Mouse (Mus musculus) neural tube, embryonic 11.5 days (tissue): ENCODE data around the gene Fbrsl1. TPM values are rescaled to one million over a fixed set of nuclear protein-coding genes. Genes with fewer than 3 reads are reported as not detected.

Experiments used
- ATAC-seq: fragments of 200-750 bp; cut with Nextera tagmentation; 2 replicates; pipeline ENCODE4 v1.8.0; 2017; ENCODE audit warnings: moderate number of reproducible peaks, mild to moderate bottlenecking, moderate TSS enrichment, moderate library complexity; ENCODE audit not compliant: insufficient read depth, low FRiP score, low TSS enrichment
- DNase-seq: peaks from one replicate; pipeline ENCODE4 v3.0.0-alpha.2; 2015; ENCODE audit warnings: low spot score
- H3K27ac ChIP-seq: fragments of 300-500 bp; sonication (generic); 2 replicates; pipeline ENCODE4 v1.5.1; 2014; ENCODE audit warnings: low read depth, mild to moderate bottlenecking, low read length
- H3K27me3 ChIP-seq: fragments of 300-500 bp; sonication (generic); 2 replicates; pipeline ENCODE4 v1.6.1; 2014; ENCODE audit warnings: mild to moderate bottlenecking, low read length, mixed read lengths; ENCODE audit not compliant: control insufficient read depth, insufficient read depth
- H3K36me3 ChIP-seq: fragments of 300-500 bp; sonication (generic); 2 replicates; pipeline ENCODE4 v1.6.1; 2014; ENCODE audit warnings: mild to moderate bottlenecking, low read length, moderate library complexity, mixed read lengths; ENCODE audit not compliant: control insufficient read depth, insufficient read depth
- H3K4me1 ChIP-seq: fragments of 300-500 bp; sonication (generic); 2 replicates; pipeline ENCODE4 v1.6.1; 2014; ENCODE audit warnings: low read length, mixed read lengths; ENCODE audit not compliant: control insufficient read depth, insufficient read depth
- H3K4me2 ChIP-seq: fragments of 300-500 bp; sonication (generic); 2 replicates; pipeline ENCODE4 v1.6.1; 2014; ENCODE audit warnings: low read depth, mild to moderate bottlenecking, moderate library complexity
- H3K4me3 ChIP-seq: fragments of 300-500 bp; sonication (generic); 2 replicates; pipeline ENCODE4 v1.5.1; 2014; ENCODE audit warnings: low read depth, low read length
- H3K9ac ChIP-seq: fragments of 300-500 bp; sonication (generic); 2 replicates; pipeline ENCODE4 v1.6.1; 2014; ENCODE audit warnings: mild to moderate bottlenecking, low read length
- H3K9me3 ChIP-seq: fragments of 300-500 bp; sonication (generic); 2 replicates; pipeline ENCODE4 v1.6.1; 2016; ENCODE audit warnings: low read length; ENCODE audit not compliant: control insufficient read depth
- WGBS: fragments of 180-500 bp; shearing (Covaris S2); extraction: QIAGEN DNeasy Blood & Tissue Kit; methylation state at CpG from one replicate; pipeline ENCODE4 v1.1.7; 2014; 5-methylcytosine and 5-hydroxymethylcytosine counted together
- polyA plus RNA-seq: library from polyadenylated mRNA; unstranded; fragments of >200 nt; fragmentation: Nextera tagmentation; extraction: Ambion mirVana; gene quantifications from 2 replicates; pipeline ENCODE4 v1.2.1, GENCODE M21; 2014

The Fbrsl1 gene
- polyA plus RNA-seq, 1 experiment from 2014 or later: 25.4 TPM

DNA sequence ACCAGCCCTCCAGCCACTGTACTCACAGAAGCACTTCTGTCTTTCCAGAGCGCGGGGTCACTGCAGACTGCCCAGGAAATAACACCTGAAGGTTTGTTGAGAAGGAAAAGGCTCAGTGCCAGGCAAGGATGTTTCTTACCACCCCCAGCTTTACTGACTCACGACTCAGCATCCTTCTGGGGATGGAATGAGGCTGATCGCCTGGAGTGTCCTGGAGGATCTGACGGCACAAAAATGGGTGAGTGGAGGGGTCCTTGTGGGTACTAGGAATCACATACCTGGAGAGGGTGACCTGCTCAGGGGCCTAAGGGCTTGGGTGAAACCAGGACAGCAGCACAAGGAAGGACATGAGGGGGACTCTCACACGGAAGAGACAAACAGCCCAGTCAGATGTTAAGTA, 19.4 kb upstream of the Fbrsl1 start:
- no peaks in the 10 kb centered on the region for H3K36me3 ChIP-seq
- H3K4me3 ChIP-seq: no peak overlapping the region
- no peak overlapping the region for H3K27ac ChIP-seq
- H3K4me1 ChIP-seq: peaks cover 10% of the 10 kb centered on the region
- H3K9ac ChIP-seq: no peak overlapping the region
- WGBS: 76% methylated on average over 6 of the region's 6 CpGs
- no peak for DNase-seq
- no peaks in the 10 kb centered on the region for H3K27me3 ChIP-seq
- no peak overlapping the region for H3K4me2 ChIP-seq
- ATAC-seq: no peak
- H3K9me3 ChIP-seq: no peaks in the 10 kb centered on the region

GRCm38 (mm10) chr5:110466531-110467424, 18.5 kb upstream of the Fbrsl1 start:
- ATAC-seq (peak; percentile 23; the same call in 1 of the 2 replicates), DNase-seq (no peak)
- 54% methylated on average over 11 of the region's 11 CpGs for WGBS

DNA sequence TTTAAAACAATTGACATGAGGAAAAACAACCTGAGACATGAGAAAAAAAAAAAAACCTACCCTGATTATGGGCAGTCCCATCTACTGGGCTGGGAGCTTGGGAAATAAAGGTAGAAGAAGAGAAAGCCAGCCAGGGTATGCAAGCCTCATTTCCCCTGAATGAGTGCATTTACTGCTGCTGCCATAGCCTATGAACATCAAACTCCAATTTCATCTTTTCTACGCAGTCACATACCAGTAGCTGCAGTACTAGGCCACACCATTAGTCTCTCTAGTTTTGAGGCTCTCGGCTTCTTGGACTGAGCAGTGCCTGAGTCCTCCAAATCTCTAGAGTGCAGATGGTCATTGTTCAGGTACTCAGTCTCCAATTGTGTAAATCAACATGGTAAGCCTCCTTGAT, 14.3 kb upstream of the Fbrsl1 start:
- ATAC-seq (no peak), DNase-seq (no peak)
- Histone ChIP-seq H3K36me3 (no peaks in the 10 kb centered on the region), H3K27me3 (no peaks in the 10 kb centered on the region), H3K4me2 (no peak overlapping the region), H3K27ac (no peak overlapping the region), H3K9ac (no peak overlapping the region), H3K9me3 (no peaks in the 10 kb centered on the region), H3K4me3 (no peak overlapping the region), H3K4me1 (no peaks in the 10 kb centered on the region)
- WGBS: 93% methylated on average over 2 of the region's 2 CpGs

More at GRCm38 (mm10) chr5:110466531-110467424, 18.5 kb upstream of the Fbrsl1 start:
- H3K4me2 ChIP-seq: no peak overlapping the region
- no peaks in the 10 kb centered on the region for H3K36me3 ChIP-seq
- H3K9ac ChIP-seq: no peak overlapping the region
- peaks cover under 1% of the 10 kb centered on the region; the same call in 1 of the 2 replicates for H3K4me1 ChIP-seq
- no peak overlapping the region for H3K4me3 ChIP-seq
- H3K9me3 ChIP-seq: no peaks in the 10 kb centered on the region
- no peak overlapping the region; the same call in 1 of the 2 replicates for H3K27ac ChIP-seq
- H3K27me3 ChIP-seq: no peaks in the 10 kb centered on the region

- no peaks in the 10 kb centered on the region for H3K4me1 ChIP-seq
- H3K4me3 ChIP-seq: no peak overlapping the region
- DNase-seq (no peak), ATAC-seq (no peak)
- H3K27me3 ChIP-seq: no peaks in the 10 kb centered on the region
- no peak overlapping the region for H3K4me2 ChIP-seq
- no peaks in the 10 kb centered on the region for H3K36me3 ChIP-seq
- no peak overlapping the region for H3K27ac ChIP-seq
- WGBS: 74% methylated on average over 3 of the region's 3 CpGs
- no peak overlapping the region for H3K9ac ChIP-seq
- H3K9me3 ChIP-seq: no peaks in the 10 kb centered on the region
Observed at GRCm38 (mm10) chr5:110458936-110459335, 10.6 kb upstream of the Fbrsl1 start.

- ATAC-seq (no peak), DNase-seq (no peak)
- no peaks in the 10 kb centered on the region for H3K36me3 ChIP-seq
- no peak overlapping the region for H3K9ac ChIP-seq
- H3K27me3 ChIP-seq: no peaks in the 10 kb centered on the region
- no peaks in the 10 kb centered on the region for H3K9me3 ChIP-seq
- no peak overlapping the region for H3K4me2 ChIP-seq
- H3K27ac ChIP-seq: no peak overlapping the region
- H3K4me1 ChIP-seq: no peaks in the 10 kb centered on the region
- no peak overlapping the region for H3K4me3 ChIP-seq
Observed at GRCm38 (mm10) chr5:110455272-110455671, 7.0 kb upstream of the Fbrsl1 start.

GRCm38 (mm10) chr5:110449294-110449693, 991 bp upstream of the Fbrsl1 start:
- ATAC-seq (no peak), DNase-seq (no peak)
- no peaks in the 10 kb centered on the region for H3K36me3 ChIP-seq
- H3K27me3 ChIP-seq: no peaks in the 10 kb centered on the region
- H3K4me1 ChIP-seq: peaks cover 11% of the 10 kb centered on the region
- WGBS: 63% methylated on average over 6 of the region's 6 CpGs
- peak overlapping the region; percentile 92 for H3K4me2 ChIP-seq
- H3K27ac ChIP-seq: no peak overlapping the region
- no peak overlapping the region for H3K9ac ChIP-seq
- no peaks in the 10 kb centered on the region for H3K9me3 ChIP-seq
- peak overlapping the region; percentile 79 for H3K4me3 ChIP-seq

DNA sequence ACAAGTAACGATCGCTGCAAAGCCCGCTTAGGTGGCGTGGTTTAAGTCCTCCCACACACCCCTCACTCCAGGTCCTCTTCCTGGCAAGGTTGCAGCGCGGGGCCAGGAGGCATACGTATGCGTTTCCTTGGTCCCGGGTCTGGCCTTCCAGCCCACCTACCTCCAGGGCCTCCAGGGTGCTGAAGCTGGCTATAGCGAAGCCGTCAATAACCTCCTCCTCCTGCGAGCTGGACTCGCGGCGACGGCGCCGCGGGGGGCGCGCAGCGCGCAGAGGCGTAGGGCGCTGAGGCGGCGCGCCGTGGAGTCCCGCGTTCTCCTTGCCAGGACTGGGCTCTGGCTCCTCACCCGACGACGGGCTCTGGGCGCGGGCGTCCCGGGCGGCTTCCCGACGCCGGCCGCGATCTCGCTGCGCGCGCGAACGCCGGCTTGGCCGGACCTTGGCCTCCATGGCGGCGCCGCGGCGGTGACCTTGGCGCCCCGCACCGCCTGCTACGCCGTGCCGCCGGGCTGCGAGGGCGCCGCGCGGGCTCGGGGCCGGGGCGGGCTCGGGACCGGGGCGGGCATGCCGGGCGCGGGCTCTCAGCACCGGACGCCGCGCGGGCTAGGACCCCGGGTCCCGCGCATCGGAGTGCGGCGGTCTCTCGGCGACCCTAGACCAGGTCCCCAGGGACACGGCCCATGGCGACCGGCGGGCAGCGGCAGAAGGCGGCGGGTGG, 425 bp downstream of the Fbrsl1 start:
- under 1% methylated on average over 84 of the region's 98 CpGs for WGBS
- peak overlapping the region; percentile 60 for H3K27ac ChIP-seq

DNA sequence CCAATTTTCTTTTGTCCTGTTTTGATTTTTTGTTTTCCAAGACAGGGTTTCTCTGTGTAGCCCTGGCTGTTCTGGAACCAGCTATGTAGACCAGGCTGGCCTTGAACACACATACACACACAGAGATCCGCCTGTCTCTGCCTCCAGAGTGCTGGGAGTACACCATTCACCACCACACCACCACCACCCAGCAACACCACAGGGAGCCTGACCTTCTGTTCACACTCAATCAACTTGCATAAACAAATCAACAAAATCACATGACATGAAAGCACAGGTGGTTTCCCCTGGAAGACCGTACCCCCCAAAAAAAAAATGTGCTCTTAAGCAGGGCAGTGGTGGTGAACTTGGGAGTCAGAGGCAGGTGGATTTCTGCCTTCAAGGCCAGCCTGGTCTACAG, 3.8 kb downstream of the Fbrsl1 start:
- DNase-seq (no peak), ATAC-seq (no peak)
- Histone ChIP-seq H3K4me3 (no peak overlapping the region), H3K4me1 (peaks cover 11% of the 10 kb centered on the region), H3K36me3 (no peaks in the 10 kb centered on the region), H3K4me2 (no peak overlapping the region), H3K27me3 (no peaks in the 10 kb centered on the region), H3K27ac (no peak overlapping the region), H3K9ac (no peak overlapping the region), H3K9me3 (no peaks in the 10 kb centered on the region)
- WGBS: 80% methylated on average over 2 of the region's 2 CpGs

More for the DNA sequence above, 425 bp downstream of the Fbrsl1 start:
- Histone ChIP-seq H3K9ac (peak overlapping the region; percentile 85), H3K4me3 (peak overlapping the region; percentile 79), H3K4me1 (peaks cover 11% of the 10 kb centered on the region), H3K27me3 (no peaks in the 10 kb centered on the region), H3K4me2 (peak overlapping the region; percentile 92), H3K36me3 (no peaks in the 10 kb centered on the region), H3K9me3 (no peaks in the 10 kb centered on the region)
- DNase-seq (peak; percentile 55), ATAC-seq (peak; percentile 36)
